Mouse (Mus musculus) hindbrain, embryonic 10.5 days (tissue): ENCODE results near the gene 1700018B08Rik. TPM values are rescaled to one million over a fixed set of nuclear protein-coding genes. Genes with fewer than 3 reads are reported as not detected.

Experiments
- DNase-seq: peaks from one replicate; pipeline ENCODE4 v3.0.0-alpha.2; 2017; ENCODE audit warnings: low spot score
- H3K27ac ChIP-seq: fragments of 300-500 bp; sonication (generic); 2 replicates; pipeline ENCODE4 v1.5.1; 2016; ENCODE audit warnings: mild to moderate bottlenecking, moderate library complexity
- H3K27me3 ChIP-seq: fragments of 300-500 bp; sonication (generic); 2 replicates; pipeline ENCODE4 v1.6.1; 2016; ENCODE audit warnings: mild to moderate bottlenecking; ENCODE audit not compliant: poor library complexity, insufficient read depth, severe bottlenecking
- H3K36me3 ChIP-seq: fragments of 300-500 bp; sonication (generic); 2 replicates; pipeline ENCODE4 v1.6.1; 2016; ENCODE audit warnings: mild to moderate bottlenecking, moderate library complexity
- H3K4me1 ChIP-seq: fragments of 300-500 bp; sonication (generic); replicated peaks from 2 replicates; pipeline ENCODE4 v1.6.1; 2016; ENCODE audit warnings: mild to moderate bottlenecking
- H3K4me3 ChIP-seq: fragments of 300-500 bp; sonication (generic); 2 replicates; pipeline ENCODE4 v1.5.1; 2016; ENCODE audit warnings: mild to moderate bottlenecking, moderate library complexity
- H3K9me3 ChIP-seq: fragments of 300-500 bp; sonication (generic); 2 replicates; pipeline ENCODE4 v1.6.1; 2016; ENCODE audit warnings: mild to moderate bottlenecking, moderate library complexity
- WGBS: fragments of 180-500 bp; shearing (Covaris S2); methylation state at CpG from one replicate; pipeline ENCODE4 v1.1.7; 2016; 5-methylcytosine and 5-hydroxymethylcytosine counted together
- polyA plus RNA-seq: library from polyadenylated mRNA; unstranded; fragments of >200 nt; fragmentation: Nextera tagmentation; extraction: Ambion mirVana; gene quantifications from 2 replicates; pipeline ENCODE4 v1.2.1, GENCODE M21; 2016

The 1700018B08Rik gene
- polyA plus RNA-seq, 1 experiment from 2014 or later = not detected

DNA sequence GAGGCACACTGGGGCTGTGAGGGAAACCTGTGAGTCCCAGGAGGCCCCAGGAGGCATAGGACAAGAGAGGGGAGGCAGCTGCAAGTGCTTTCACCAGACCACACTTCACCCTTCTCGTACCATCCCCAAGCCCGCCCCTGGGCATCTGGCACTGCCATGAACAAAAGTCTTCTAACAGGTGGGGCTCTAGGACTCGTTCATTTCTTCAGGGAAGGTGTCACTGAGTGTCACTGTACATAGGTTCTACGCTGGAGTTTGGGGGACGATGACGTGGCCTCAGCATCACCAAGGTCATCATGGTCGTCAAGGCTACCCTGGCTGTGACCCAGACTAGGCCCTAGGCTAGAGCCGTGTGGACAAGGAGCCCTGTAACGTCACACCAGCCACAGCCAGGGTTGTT is 16.4 kb downstream of the 1700018B08Rik start:
- H3K4me1 ChIP-seq = peaks cover 7% of the 10 kb centered on the region
- no peaks in the 10 kb centered on the region for H3K36me3 ChIP-seq
- DNase-seq = no peak
- H3K4me3 ChIP-seq = no peak overlapping the region
- 86% methylated on average over 9 of the region's 9 CpGs for WGBS
- 0 out of 2 replicates have a peak, but pooled peaks cover 5% of the 10 kb centered on the region for H3K27me3 ChIP-seq
- no peak overlapping the region for H3K27ac ChIP-seq
- no peaks in the 10 kb centered on the region for H3K9me3 ChIP-seq

DNA sequence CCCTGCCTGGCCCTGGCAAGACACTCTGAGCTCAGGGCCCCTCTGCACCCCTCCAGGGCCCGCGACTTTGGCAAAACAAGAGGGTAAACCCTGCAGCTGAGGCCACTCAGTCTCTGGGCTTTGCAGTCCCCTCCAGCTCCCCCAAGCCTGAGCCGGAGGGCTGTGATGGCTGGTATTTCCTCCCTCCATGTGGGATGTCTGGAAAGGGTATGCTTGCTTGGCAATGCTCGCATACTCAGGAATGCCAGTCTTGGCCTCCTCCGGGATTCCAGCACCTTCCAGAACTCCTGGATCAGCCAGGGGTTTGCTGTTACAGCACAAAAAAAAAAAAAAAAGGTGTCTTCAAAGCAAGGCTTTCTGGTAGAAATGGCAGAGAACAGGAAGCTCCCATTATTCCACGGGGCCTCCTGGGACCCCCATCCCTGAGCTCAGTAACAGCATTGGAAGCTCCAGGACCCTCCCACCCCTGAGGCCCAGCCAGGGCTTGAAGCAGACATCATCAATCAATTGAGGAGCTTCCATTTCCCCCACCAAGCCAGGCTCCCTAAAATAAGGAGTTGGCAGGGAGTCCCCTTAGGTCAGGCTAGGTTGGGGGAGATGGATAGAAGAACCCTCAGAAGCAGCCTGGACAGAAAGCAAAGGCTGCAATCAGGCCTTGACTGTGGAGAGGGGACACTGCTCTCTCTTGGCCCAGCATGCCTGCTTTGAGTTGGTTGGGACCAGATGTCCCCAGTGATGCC is 17.1 kb downstream of the 1700018B08Rik start:
- H3K9me3 ChIP-seq = no peaks in the 10 kb centered on the region
- 72% methylated on average over 6 of the region's 6 CpGs for WGBS
- no peaks in the 10 kb centered on the region for H3K36me3 ChIP-seq
- no peak overlapping the region for H3K4me3 ChIP-seq
- H3K4me1 ChIP-seq = peaks cover 11% of the 10 kb centered on the region
- no peak overlapping the region for H3K27ac ChIP-seq
- DNase-seq = no peak
- 0 out of 2 replicates have a peak, but pooled peaks cover 5% of the 10 kb centered on the region for H3K27me3 ChIP-seq

DNA sequence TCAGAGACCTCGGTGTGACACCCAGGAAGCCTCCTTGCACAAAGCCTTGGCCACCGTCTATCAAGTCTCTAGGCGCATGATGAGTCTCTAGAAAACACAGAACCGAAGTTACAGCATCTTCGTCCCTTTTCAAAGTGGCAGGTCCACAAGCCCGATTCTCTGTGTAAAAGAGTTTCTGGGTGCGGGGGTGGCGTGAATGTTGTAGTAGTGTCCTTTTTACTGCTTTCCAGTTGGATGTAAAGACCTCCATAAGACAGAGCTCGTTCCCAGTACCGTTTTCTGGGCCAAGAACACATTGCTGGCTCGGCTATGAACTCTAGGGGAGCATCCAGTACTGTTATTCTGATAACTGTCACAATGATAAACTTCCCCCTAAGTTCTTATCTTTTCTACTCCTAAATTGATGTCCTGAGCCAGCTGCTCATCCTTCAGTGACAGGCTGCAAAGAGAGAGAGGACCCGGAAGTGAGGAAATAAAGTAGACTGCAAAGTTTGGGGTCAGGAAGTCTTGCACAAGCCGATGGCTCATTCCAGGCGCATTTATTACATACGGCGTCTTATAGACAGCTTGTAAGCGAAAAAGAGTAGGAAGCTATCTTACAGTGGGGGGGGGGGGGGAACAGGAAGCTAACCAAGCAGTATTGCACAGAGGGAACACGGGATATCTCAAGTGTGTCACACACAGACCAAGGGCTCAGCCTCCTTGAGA is 18.9 kb downstream of the 1700018B08Rik start:
- 0 out of 2 replicates have a peak, but pooled peaks cover 5% of the 10 kb centered on the region for H3K27me3 ChIP-seq
- 87% methylated on average over 18 of the region's 18 CpGs for WGBS
- no peak overlapping the region for H3K4me3 ChIP-seq
- H3K27ac ChIP-seq = no peak overlapping the region
- no peak for DNase-seq
- H3K36me3 ChIP-seq = no peaks in the 10 kb centered on the region
- H3K4me1 ChIP-seq = peaks cover 16% of the 10 kb centered on the region
- H3K9me3 ChIP-seq = no peaks in the 10 kb centered on the region

DNA sequence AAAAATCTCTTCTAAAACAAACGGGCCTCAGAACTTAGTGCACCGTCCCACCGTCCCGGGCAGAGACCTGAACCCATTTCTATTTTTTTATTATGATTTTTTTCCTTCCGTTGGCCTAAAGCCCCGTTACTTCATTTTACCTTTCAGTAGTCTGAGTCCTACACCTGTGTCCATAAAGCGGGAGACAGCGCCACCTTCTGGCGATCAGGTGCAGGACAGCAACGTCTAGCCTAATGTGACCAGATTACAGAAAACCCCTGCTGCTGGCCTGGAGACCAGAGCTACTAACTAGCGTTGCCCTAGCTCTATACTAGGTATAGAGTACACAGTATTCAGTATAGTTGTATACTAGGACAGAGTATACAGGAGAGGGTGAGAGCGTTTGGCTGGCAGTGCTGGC is 30.7 kb downstream of the 1700018B08Rik start:
- peaks cover 40% of the 10 kb centered on the region for H3K27me3 ChIP-seq
- DNase-seq = peak; percentile 84
- 8% methylated on average over 12 of the region's 12 CpGs for whole genome bisulfite sequencing

DNA sequence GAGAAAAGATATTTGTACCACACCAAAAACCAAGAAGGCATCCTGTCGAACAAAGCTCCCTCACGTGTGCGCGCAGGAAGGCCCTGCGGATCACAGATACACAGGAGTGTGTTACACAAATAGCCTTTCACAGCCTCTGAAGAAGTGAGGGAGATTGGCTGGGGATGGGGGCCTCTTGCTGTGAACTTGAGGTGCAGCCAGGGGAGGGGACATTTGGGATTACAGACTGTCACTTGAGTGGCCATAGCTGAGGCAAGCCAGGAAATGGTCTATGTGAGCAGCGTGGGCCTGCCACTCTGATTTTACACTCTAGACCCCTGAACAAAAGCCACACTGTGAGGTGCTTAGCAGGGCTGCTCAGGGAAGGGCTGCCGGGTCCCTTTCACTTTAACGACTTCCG is 32.4 kb downstream of the 1700018B08Rik start:
- no peak overlapping the region for H3K4me3 ChIP-seq
- 0 out of 2 replicates have a peak, but pooled peaks cover 9% of the 10 kb centered on the region for H3K4me1 ChIP-seq
- H3K36me3 ChIP-seq = no peaks in the 10 kb centered on the region
- WGBS = 57% methylated on average over 9 of the region's 9 CpGs
- 0 out of 2 replicates have a peak overlapping the region, but pooled peaks have one; percentile 4 for H3K27ac ChIP-seq
- DNase-seq = no peak
- peaks cover 46% of the 10 kb centered on the region for H3K27me3 ChIP-seq
- no peaks in the 10 kb centered on the region for H3K9me3 ChIP-seq

More for the DNA sequence above, 30.7 kb downstream of the 1700018B08Rik start:
- Histone ChIP-seq H3K4me3 (no peak overlapping the region), H3K36me3 (no peaks in the 10 kb centered on the region), H3K9me3 (no peaks in the 10 kb centered on the region), H3K4me1 (0 out of 2 replicates have a peak, but pooled peaks cover 9% of the 10 kb centered on the region), H3K27ac (no peak overlapping the region)

DNA sequence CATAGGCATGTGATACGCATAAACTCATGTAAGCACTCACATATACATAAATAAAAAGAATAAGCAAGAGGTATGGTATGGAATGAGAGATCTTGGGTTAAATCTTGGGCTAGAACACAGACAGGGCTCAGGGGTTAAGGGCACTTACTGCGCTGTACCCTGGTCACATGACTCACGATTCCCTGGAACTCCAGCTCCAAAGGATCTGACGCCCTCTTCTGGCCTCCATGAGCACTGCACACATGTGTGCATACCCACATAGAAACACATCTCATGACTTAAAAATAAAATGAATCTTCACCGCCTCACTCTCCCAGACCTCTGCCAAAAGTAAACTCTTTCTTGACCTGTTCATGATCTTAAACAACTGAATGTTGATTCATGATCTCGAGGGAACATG is 46.5 kb downstream of the 1700018B08Rik start:
- Histone ChIP-seq H3K27me3 (0 out of 2 replicates have a peak, but pooled peaks cover 11% of the 10 kb centered on the region), H3K9me3 (0 out of 2 replicates have a peak, but pooled peaks cover 4% of the 10 kb centered on the region), H3K36me3 (no peaks in the 10 kb centered on the region), H3K4me3 (no peak overlapping the region), H3K4me1 (peaks cover 6% of the 10 kb centered on the region), H3K27ac (no peak overlapping the region)
- 85% methylated on average over 6 of the region's 6 CpGs for WGBS
- no peak for DNase-seq

DNA sequence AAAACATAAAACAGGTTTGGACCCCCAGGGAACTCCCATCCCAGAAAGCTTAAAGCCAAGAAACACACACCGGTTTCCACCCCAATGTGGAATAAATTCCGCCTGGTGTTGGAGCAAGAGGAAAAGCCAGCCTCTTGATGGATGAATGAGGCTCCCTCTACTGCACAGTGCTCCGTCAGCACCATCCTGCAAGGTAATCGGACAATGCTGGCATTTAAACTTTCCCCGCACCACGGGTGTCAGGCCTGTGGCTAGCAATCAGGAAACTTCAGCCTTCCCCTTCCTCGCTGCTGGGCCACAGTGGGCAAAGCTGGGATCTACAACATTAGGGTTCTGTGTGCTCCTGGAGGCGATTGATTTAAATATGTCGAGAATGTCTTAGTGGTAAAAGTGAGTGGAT is 52.5 kb downstream of the 1700018B08Rik start:
- Histone ChIP-seq H3K27me3 (no peaks in the 10 kb centered on the region), H3K36me3 (no peaks in the 10 kb centered on the region), H3K4me1 (peaks cover 14% of the 10 kb centered on the region), H3K9me3 (no peaks in the 10 kb centered on the region), H3K4me3 (no peak overlapping the region), H3K27ac (no peak overlapping the region)
- WGBS = 63% methylated on average over 9 of the region's 9 CpGs
- no peak for DNase-seq

DNA sequence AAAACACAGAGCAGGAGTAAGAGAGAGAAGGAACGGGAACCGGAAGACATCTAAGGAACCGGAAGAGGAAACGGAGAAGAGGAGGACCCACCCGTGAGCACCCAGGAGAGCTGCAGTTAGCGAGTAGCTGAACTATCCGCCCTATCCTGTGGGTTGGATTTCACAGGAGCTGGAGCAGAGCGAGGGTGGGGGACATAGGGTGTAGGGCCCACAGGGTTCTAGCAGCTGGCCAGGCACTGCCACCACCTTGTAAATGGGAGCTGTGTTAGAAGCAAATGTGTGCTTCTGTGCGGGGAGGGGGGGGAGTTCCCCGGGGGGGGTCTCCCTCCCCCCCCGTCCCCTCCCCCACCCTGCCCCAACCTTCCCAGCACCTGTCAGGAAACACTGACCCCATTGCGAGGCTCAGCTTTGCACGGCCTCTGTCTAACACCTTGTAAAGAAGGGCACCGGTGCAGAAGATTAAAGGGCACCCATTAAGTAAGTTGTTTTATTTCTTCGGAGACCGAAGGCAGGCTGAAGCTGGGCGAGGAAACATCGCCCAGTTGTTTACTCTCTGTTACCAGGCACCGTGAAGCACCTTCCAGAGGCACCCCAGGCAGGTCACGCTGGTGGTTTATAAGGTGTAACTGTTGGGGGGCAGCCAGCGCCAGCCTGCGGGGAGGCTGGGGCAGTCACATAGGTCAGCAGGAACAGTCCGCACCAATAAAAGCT is 59.9 kb downstream of the 1700018B08Rik start:
- H3K27ac ChIP-seq = no peak overlapping the region; the same call in 1 of the 2 replicates
- peaks cover 40% of the 10 kb centered on the region for H3K4me1 ChIP-seq
- H3K36me3 ChIP-seq = no peaks in the 10 kb centered on the region
- no peaks in the 10 kb centered on the region for H3K9me3 ChIP-seq
- H3K27me3 ChIP-seq = peaks cover 8% of the 10 kb centered on the region; the same call in 1 of the 2 replicates
- 78% methylated on average over 23 of the region's 23 CpGs for WGBS
- DNase-seq = no peak
- no peak overlapping the region for H3K4me3 ChIP-seq

Other genes with a start within 250 kb of the 1700018B08Rik start
- 16.7 and 18.8 TPM in 2 replicates for gene Fbxo31, start 34.5 kb upstream of the 1700018B08Rik start, polyA plus RNA-seq
- 222 and 268 TPM in 2 replicates for gene Map1lc3b, start 46.0 kb upstream of the 1700018B08Rik start, polyA plus RNA-seq
- gene Zcchc14, start 108.6 kb upstream of the 1700018B08Rik start, polyA plus RNA-seq = 14.6 and 17.3 TPM in 2 replicates
- 10.1 and 22.4 TPM in 2 replicates for gene Jph3, start 185.3 kb upstream of the 1700018B08Rik start, polyA plus RNA-seq